Mouse (Mus musculus) neural tube, embryonic 12.5 days (tissue): ENCODE data around the gene Hpd. TPM values are rescaled to one million over a fixed set of nuclear protein-coding genes. Genes with fewer than 3 reads are reported as not detected.

Experiments used
- ATAC-seq: fragments of 200-750 bp; cut with Nextera tagmentation; 2 replicates; pipeline ENCODE4 v1.8.0; 2017; ENCODE audit warnings: low read depth, mild to moderate bottlenecking, moderate TSS enrichment, moderate library complexity; ENCODE audit not compliant: low FRiP score
- H3K27ac ChIP-seq: fragments of 300-500 bp; sonication (generic); 2 replicates; pipeline ENCODE4 v1.5.1; 2016
- H3K27me3 ChIP-seq: fragments of 300-500 bp; sonication (generic); replicated peaks from 2 replicates; pipeline ENCODE4 v1.6.1; 2016; ENCODE audit warnings: mild to moderate bottlenecking
- H3K36me3 ChIP-seq: fragments of 300-500 bp; sonication (generic); 2 replicates; pipeline ENCODE4 v1.6.1; 2016; ENCODE audit warnings: mild to moderate bottlenecking
- H3K4me1 ChIP-seq: fragments of 300-500 bp; sonication (generic); 2 replicates; pipeline ENCODE4 v1.6.1; 2016
- H3K4me2 ChIP-seq: fragments of 300-500 bp; sonication (generic); replicated peaks from 2 replicates; pipeline ENCODE4 v1.6.1; 2016; ENCODE audit warnings: mild to moderate bottlenecking
- H3K4me3 ChIP-seq: fragments of 300-500 bp; sonication (generic); 2 replicates; pipeline ENCODE4 v1.5.1; 2016
- H3K9ac ChIP-seq: fragments of 300-500 bp; sonication (generic); 2 replicates; pipeline ENCODE4 v1.6.1; 2016; ENCODE audit warnings: mild to moderate bottlenecking
- H3K9me3 ChIP-seq: fragments of 300-500 bp; sonication (generic); 2 replicates; pipeline ENCODE4 v1.6.1; 2016; ENCODE audit warnings: mild to moderate bottlenecking
- WGBS: fragments of 180-500 bp; shearing (Covaris S2); methylation state at CpG from one replicate; pipeline ENCODE4 v1.1.7; 2016; 5-methylcytosine and 5-hydroxymethylcytosine counted together
- polyA plus RNA-seq: library from polyadenylated mRNA; unstranded; fragments of >200 nt; fragmentation: Nextera tagmentation; extraction: Ambion mirVana; gene quantifications from 2 replicates; pipeline ENCODE4 v1.2.1, GENCODE M21; 2016

Gene Hpd
- polyA plus RNA-seq, 1 experiment from 2014 or later: not detected

- Histone ChIP-seq H3K4me1 (peaks cover 14% of the 10 kb centered on the region), H3K4me3 (no peak overlapping the region), H3K27me3 (no peaks in the 10 kb centered on the region), H3K36me3 (peaks cover 85% of the 10 kb centered on the region), H3K4me2 (no peak overlapping the region), H3K9me3 (no peaks in the 10 kb centered on the region), H3K27ac (no peak overlapping the region), H3K9ac (no peak overlapping the region)
- no peak for ATAC-seq
- WGBS: 59% methylated on average over 7 of the region's 7 CpGs
Measured at GRCm38 (mm10) chr5:123155425-123155824, 27.1 kb downstream of the Hpd start.

DNA sequence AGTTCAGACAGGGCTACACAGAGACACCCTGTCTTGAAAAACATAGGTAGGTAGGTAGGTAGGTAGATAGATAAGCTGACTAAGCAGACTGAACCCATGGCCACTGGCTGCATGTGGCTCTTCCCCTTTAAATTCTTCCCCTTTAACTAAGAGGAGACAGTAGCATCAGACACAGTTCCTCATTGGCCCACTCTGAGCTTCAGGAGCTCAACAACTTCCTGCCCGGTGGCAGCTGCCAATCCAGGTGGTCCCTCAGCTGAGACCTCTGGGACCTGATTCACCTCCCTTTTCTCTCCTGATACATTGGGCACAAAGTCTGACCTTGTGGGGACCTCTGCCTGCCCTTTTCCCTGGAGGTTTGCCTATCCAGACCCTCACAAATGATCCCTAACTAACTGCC lies 29.6 kb downstream of the Hpd start:
- H3K27ac ChIP-seq: no peak overlapping the region
- 82% methylated on average over 1 of the region's 1 CpGs for WGBS
- no peak overlapping the region for H3K9ac ChIP-seq
- no peak for ATAC-seq
- H3K27me3 ChIP-seq: no peaks in the 10 kb centered on the region
- H3K9me3 ChIP-seq: no peaks in the 10 kb centered on the region
- H3K4me1 ChIP-seq: peaks cover 40% of the 10 kb centered on the region
- H3K4me3 ChIP-seq: no peak overlapping the region
- H3K4me2 ChIP-seq: no peak overlapping the region
- H3K36me3 ChIP-seq: peaks cover 75% of the 10 kb centered on the region

DNA sequence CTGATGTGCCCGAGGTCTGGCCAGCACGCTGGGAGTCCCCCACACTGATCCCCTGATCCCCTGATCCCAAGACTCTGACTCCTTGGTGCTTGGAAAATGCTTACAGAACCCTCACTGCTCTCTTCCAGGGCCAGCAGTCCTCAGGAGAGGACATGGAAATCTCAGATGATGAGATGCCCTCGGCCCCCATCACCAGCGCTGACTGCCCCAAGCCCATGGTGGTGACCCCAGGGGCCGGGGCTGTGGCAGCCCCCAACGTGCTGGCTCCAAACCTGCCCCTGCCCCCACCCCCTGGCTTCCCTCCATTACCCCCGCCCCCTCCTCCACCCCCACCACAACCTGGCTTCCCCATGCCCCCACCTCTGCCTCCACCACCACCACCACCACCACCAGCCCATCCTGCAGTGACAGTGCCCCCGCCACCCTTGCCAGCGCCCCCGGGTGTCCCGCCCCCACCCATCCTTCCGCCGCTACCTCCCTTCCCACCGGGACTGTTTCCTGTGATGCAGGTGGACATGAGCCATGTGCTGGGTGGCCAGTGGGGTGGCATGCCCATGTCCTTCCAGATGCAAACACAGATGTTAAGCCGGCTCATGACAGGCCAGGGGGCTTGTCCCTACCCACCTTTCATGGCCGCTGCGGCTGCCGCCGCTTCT lies 30.7 kb downstream of the Hpd start:
- H3K9me3 ChIP-seq: no peaks in the 10 kb centered on the region
- no peak overlapping the region for H3K27ac ChIP-seq
- H3K36me3 ChIP-seq: peaks cover 75% of the 10 kb centered on the region
- peaks cover 40% of the 10 kb centered on the region for H3K4me1 ChIP-seq
- no peaks in the 10 kb centered on the region for H3K27me3 ChIP-seq
- H3K4me3 ChIP-seq: no peak overlapping the region
- H3K9ac ChIP-seq: no peak overlapping the region
- H3K4me2 ChIP-seq: no peak overlapping the region; the same call in 1 of the 2 replicates
- no peak for ATAC-seq
- 96% methylated on average over 18 of the region's 19 CpGs for WGBS

DNA sequence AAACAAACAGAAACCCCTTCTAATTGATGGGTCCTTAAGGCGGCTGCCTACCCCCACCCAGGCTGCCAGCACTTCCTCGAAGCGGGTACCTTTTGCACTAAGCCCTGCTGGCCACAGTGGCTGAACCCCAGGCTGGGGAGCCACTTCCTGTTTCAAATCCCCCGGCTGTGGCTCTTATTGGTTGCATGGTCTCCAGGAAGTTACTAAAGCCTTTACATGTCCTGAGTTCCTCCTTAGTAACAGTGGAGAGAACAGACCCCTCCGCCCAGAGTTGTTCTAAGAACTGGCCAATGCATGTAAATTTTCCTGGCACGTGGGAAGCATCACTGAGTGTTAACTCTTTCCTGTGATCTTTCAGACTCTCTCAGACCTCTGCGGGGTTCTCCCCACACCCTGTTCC lies 31.4 kb downstream of the Hpd start:
- ATAC-seq: no peak
- WGBS: 49% methylated on average over 7 of the region's 7 CpGs
- H3K36me3 ChIP-seq: peaks cover 78% of the 10 kb centered on the region
- H3K27me3 ChIP-seq: no peaks in the 10 kb centered on the region
- H3K4me1 ChIP-seq: peaks cover 46% of the 10 kb centered on the region
- no peak overlapping the region for H3K27ac ChIP-seq
- H3K9me3 ChIP-seq: no peaks in the 10 kb centered on the region
- H3K9ac ChIP-seq: peak overlapping the region; percentile 26; the same call in 1 of the 2 replicates
- H3K4me2 ChIP-seq: peak overlapping the region; percentile 59
- H3K4me3 ChIP-seq: peak overlapping the region; percentile 31; the same call in 1 of the 2 replicates

GRCm38 (mm10) chr5:123150641-123151040 lies 31.9 kb downstream of the Hpd start:
- Histone ChIP-seq H3K27ac (no peak overlapping the region), H3K4me2 (peak overlapping the region; percentile 59), H3K9me3 (no peaks in the 10 kb centered on the region), H3K27me3 (no peaks in the 10 kb centered on the region), H3K9ac (peak overlapping the region; percentile 26), H3K4me3 (peak overlapping the region; percentile 31), H3K4me1 (peaks cover 50% of the 10 kb centered on the region), H3K36me3 (peaks cover 81% of the 10 kb centered on the region)
- 62% methylated on average over 7 of the region's 7 CpGs for WGBS
- ATAC-seq: no peak

DNA sequence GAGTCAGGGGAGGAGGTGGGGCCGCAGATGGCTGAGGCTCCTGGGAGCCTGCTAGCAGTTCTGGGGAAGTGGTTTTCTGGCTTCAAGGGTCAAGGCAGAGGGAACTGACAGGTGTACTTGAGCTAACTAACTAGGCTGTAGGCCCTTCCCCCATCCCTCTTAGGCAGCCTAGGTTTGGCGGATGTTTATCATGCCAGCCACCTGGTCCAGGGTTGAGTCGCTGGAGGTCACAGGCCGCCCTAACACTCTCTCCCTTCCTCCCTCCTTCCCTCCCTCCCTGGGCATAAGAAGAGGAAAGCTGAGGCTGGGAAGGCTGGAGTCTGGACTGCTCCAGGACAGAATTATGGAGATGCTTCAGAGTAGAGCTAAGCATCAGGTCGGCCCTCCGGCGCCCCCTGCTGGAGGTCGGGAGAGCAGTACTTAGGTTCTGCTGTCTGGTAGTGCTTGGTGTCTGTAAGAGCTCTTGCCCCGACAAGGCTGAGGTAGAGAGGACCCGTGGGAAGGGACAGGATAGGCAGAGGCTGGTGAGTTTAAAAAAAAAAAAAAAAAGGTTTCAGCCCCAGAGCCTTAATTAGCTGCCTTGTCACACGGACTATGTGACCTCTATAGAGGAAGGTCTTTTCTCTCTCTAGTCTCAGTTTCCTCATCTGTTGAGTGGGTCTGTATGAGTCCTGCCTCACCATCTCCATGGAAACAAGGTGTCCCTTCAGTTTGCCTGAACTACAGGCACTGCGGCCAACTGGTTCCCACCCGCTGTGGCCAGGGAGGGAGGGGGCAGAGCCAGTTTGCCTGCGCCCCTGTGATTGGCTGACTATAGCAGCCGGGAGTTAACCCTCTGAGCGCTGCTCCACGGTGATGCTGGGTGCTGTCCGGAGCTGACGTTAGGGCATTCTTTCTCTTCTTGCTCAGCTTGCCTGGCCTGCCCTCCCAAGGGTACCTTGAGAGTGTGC lies 32.8 kb downstream of the Hpd start:
- Histone ChIP-seq H3K9me3 (no peaks in the 10 kb centered on the region), H3K27me3 (no peaks in the 10 kb centered on the region), H3K4me2 (peak overlapping the region; percentile 59), H3K4me1 (peaks cover 59% of the 10 kb centered on the region), H3K4me3 (peak overlapping the region; percentile 31), H3K36me3 (peaks cover 80% of the 10 kb centered on the region), H3K9ac (0 out of 2 replicates have a peak overlapping the region, but pooled peaks have one; percentile 26), H3K27ac (no peak overlapping the region)
- 8% methylated on average over 19 of the region's 19 CpGs for WGBS
- peak; percentile 76 for ATAC-seq

DNA sequence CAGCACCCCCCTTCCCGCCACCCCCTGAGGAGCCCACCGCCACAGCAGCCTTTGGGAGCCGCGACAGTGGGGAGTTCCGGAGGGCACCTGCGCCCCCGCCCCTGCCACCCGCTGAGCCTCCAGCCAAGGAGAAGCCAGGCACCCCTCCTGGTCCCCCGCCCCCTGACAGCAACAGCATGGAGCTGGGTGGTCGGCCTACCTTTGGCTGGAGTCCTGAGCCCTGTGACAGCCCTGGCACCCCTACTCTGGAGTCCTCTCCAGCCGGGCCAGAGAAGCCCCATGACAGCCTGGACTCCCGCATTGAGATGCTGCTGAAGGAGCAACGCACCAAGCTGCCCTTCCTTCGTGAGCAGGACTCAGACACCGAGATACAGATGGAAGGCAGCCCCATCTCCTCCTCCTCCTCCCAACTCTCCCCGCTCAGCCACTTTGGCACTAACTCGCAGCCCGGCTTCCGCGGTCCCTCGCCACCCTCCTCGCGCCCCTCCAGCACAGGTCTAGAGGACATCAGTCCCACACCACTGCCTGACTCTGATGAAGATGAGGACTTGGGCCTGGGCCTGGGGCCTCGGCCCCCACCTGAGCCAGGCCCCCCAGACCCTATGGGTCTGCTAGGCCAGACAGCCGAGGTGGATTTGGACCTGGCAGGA lies 34.3 kb downstream of the Hpd start:
- H3K9me3 ChIP-seq: no peaks in the 10 kb centered on the region
- no peak overlapping the region for H3K4me3 ChIP-seq
- 82% methylated on average over 25 of the region's 25 CpGs for WGBS
- H3K4me1 ChIP-seq: peaks cover 69% of the 10 kb centered on the region
- H3K36me3 ChIP-seq: peaks cover 66% of the 10 kb centered on the region
- no peak overlapping the region for H3K27ac ChIP-seq
- no peaks in the 10 kb centered on the region for H3K27me3 ChIP-seq
- ATAC-seq: no peak
- H3K4me2 ChIP-seq: peak overlapping the region; percentile 59
- 0 out of 2 replicates have a peak overlapping the region, but pooled peaks have one; percentile 2 for H3K9ac ChIP-seq

GRCm38 (mm10) chr5:123147569-123147968 lies 35.0 kb downstream of the Hpd start:
- H3K9me3 ChIP-seq: no peaks in the 10 kb centered on the region
- H3K9ac ChIP-seq: no peak overlapping the region
- peaks cover 60% of the 10 kb centered on the region for H3K36me3 ChIP-seq
- 85% methylated on average over 17 of the region's 17 CpGs for WGBS
- no peaks in the 10 kb centered on the region for H3K27me3 ChIP-seq
- ATAC-seq: no peak
- H3K4me1 ChIP-seq: peaks cover 69% of the 10 kb centered on the region
- no peak overlapping the region for H3K4me2 ChIP-seq
- no peak overlapping the region for H3K27ac ChIP-seq
- no peak overlapping the region for H3K4me3 ChIP-seq

DNA sequence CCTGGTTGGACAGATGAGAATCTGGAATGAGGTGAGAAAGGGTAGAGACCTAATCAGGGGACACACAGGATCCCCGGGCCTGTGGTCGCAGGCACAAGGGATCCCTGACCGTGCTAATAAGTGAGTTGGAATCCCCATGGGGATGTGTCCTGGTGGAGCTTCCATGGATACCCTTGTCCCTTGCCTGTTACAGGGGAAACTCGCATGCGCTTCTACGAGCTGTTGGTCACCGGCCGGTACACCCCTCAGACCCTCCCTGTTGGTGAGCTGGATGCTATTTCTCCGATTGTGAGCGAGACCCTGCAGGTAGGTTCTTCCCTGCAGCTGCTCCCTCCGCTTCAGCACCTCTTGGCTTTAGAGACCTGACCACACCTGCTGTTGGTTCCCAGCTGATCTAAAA lies 36.2 kb downstream of the Hpd start:
- H3K4me1 ChIP-seq: peaks cover 67% of the 10 kb centered on the region
- no peaks in the 10 kb centered on the region for H3K9me3 ChIP-seq
- H3K27ac ChIP-seq: no peak overlapping the region
- H3K36me3 ChIP-seq: peaks cover 47% of the 10 kb centered on the region
- H3K27me3 ChIP-seq: no peaks in the 10 kb centered on the region
- H3K4me3 ChIP-seq: no peak overlapping the region
- ATAC-seq: no peak
- 0 out of 2 replicates have a peak overlapping the region, but pooled peaks have one; percentile 100 for H3K9ac ChIP-seq
- 90% methylated on average over 11 of the region's 11 CpGs for WGBS
- H3K4me2 ChIP-seq: peak overlapping the region; percentile 100

GRCm38 (mm10) chr5:123144746-123145590 lies 37.6 kb downstream of the Hpd start:
- no peak overlapping the region for H3K27ac ChIP-seq
- ATAC-seq: no peak
- 42% methylated on average over 20 of the region's 20 CpGs for WGBS

DNA sequence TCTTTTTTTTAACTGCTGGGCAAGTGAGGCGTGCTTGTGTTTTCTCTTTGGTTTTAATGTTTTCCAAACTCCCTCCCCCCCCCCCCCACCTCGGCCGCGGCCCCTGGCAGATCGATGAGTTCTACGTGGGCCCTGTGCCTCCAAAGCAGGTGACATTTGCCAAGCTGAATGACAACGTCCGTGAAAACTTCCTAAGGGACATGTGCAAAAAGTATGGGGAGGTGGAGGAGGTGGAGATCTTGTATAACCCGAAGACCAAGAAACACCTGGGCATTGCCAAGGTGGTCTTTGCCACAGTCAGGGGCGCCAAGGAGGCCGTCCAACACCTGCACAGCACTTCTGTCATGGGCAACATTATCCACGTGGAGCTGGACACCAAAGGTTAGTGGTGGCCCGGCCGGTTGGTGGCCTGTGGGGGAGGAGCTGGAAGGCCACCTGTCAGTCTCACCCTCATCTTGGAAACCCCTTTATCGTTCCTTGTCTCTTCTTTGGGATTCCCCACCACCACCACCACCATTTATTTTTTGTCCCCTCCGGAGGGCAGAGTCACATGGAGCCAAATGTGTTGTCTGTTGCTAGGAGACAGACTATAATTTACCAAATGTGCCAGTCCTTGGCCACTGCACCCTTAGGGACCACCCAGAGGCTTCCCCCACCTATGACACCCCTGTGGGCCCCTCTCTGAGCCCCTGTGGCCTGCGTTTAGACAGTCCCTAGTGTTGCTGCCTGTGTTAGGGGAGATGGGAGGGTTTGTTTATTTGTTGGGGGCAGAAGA lies 38.4 kb downstream of the Hpd start:
- no peak for ATAC-seq

More at GRCm38 (mm10) chr5:123144746-123145590, 37.6 kb downstream of the Hpd start:
- peaks cover 53% of the 10 kb centered on the region for H3K4me1 ChIP-seq
- peak overlapping the region; percentile 100 for H3K9ac ChIP-seq
- no peaks in the 10 kb centered on the region for H3K9me3 ChIP-seq
- H3K4me3 ChIP-seq: peak overlapping the region; percentile 99
- peak overlapping the region; percentile 100 for H3K4me2 ChIP-seq
- no peaks in the 10 kb centered on the region for H3K27me3 ChIP-seq
- peaks cover 36% of the 10 kb centered on the region for H3K36me3 ChIP-seq

More for the DNA sequence above, 38.4 kb downstream of the Hpd start:
- H3K27me3 ChIP-seq: no peaks in the 10 kb centered on the region
- H3K4me1 ChIP-seq: peaks cover 45% of the 10 kb centered on the region
- H3K9me3 ChIP-seq: no peaks in the 10 kb centered on the region
- H3K4me2 ChIP-seq: peak overlapping the region; percentile 100
- H3K9ac ChIP-seq: peak overlapping the region; percentile 100
- peaks cover 36% of the 10 kb centered on the region for H3K36me3 ChIP-seq
- WGBS: 4% methylated on average over 17 of the region's 17 CpGs
- H3K27ac ChIP-seq: no peak overlapping the region
- H3K4me3 ChIP-seq: peak overlapping the region; percentile 99
